Mouse (Mus musculus) liver, embryonic 12.5 days (tissue): ENCODE measurements around the gene Gm7271. TPM values are rescaled to one million over a fixed set of nuclear protein-coding genes. Genes with fewer than 3 reads are reported as not detected.

Experiments
- ATAC-seq: fragments of 200-750 bp; cut with Nextera tagmentation; 2 replicates; pipeline ENCODE4 v1.8.0; 2017; ENCODE audit warnings: moderate number of reproducible peaks, mild to moderate bottlenecking, moderate library complexity
- H3K27ac ChIP-seq: fragments of 300-500 bp; sonication (generic); 2 replicates; pipeline ENCODE4 v1.5.1; 2016; ENCODE audit warnings: mild to moderate bottlenecking
- H3K27me3 ChIP-seq: fragments of 300-500 bp; sonication (generic); replicated peaks from 2 replicates; pipeline ENCODE4 v1.6.1; 2016; ENCODE audit warnings: mild to moderate bottlenecking, moderate library complexity
- H3K36me3 ChIP-seq: fragments of 300-500 bp; sonication (generic); 2 replicates; pipeline ENCODE4 v1.6.1; 2016; ENCODE audit warnings: mild to moderate bottlenecking, moderate library complexity
- H3K4me1 ChIP-seq: fragments of 300-500 bp; sonication (generic); 2 replicates; pipeline ENCODE4 v1.6.1; 2016
- H3K4me2 ChIP-seq: fragments of 300-500 bp; sonication (generic); 2 replicates; pipeline ENCODE4 v1.6.1; 2016; ENCODE audit warnings: mild to moderate bottlenecking, moderate library complexity
- H3K4me3 ChIP-seq: fragments of 300-500 bp; sonication (generic); 2 replicates; pipeline ENCODE4 v1.5.1; 2016; ENCODE audit warnings: mild to moderate bottlenecking, moderate library complexity
- H3K9ac ChIP-seq: fragments of 300-500 bp; sonication (generic); 2 replicates; pipeline ENCODE4 v1.6.1; 2016; ENCODE audit warnings: mild to moderate bottlenecking, moderate library complexity
- H3K9me3 ChIP-seq: fragments of 300-500 bp; sonication (generic); replicated peaks from 2 replicates; pipeline ENCODE4 v1.6.1; 2016; ENCODE audit warnings: mild to moderate bottlenecking, moderate library complexity
- WGBS: fragments of 180-500 bp; shearing (Covaris S2); methylation state at CpG from one replicate; pipeline ENCODE4 v1.1.7; 2016; ENCODE audit not compliant: insufficient replicate concordance; 5-methylcytosine and 5-hydroxymethylcytosine counted together
- polyA plus RNA-seq: library from polyadenylated mRNA; unstranded; fragments of >200 nt; fragmentation: Nextera tagmentation; extraction: Ambion mirVana; gene quantifications from 2 replicates; pipeline ENCODE4 v1.2.1, GENCODE M21; 2016

The Gm7271 gene
- polyA plus RNA-seq = not detected in 2 replicates

- no peak for ATAC-seq
- WGBS = 41% methylated on average over 5 of the region's 5 CpGs
- no peak within 1 kb of the TSS for H3K27ac ChIP-seq
- H3K4me1 ChIP-seq = no peaks in the 10 kb centered on the region
- H3K9me3 ChIP-seq = no peaks in the 10 kb centered on the region
- H3K4me3 ChIP-seq = no peak within 1 kb of the TSS
- no peak within 1 kb of the TSS for H3K4me2 ChIP-seq
- peaks cover 7% of the 10 kb centered on the region; the same call in 1 of the 2 replicates for H3K27me3 ChIP-seq
- no peak within 1 kb of the TSS for H3K9ac ChIP-seq
- H3K36me3 ChIP-seq = no peaks in the 10 kb centered on the region
Observed at GRCm38 (mm10) chr5:76483811-76484210, at the start of gene Gm7271. Gm7271 (plus strand) TSS chr5:76484040.

GRCm38 (mm10) chr5:76437100-76437499 lies 46.7 kb upstream of the Gm7271 start:
- Histone ChIP-seq H3K9me3 (no peaks in the 10 kb centered on the region), H3K36me3 (no peaks in the 10 kb centered on the region), H3K27ac (no peak overlapping the region), H3K4me1 (no peaks in the 10 kb centered on the region), H3K4me2 (no peak overlapping the region), H3K9ac (no peak overlapping the region), H3K4me3 (no peak overlapping the region), H3K27me3 (no peaks in the 10 kb centered on the region)
- WGBS = 72% methylated on average over 5 of the region's 5 CpGs
- ATAC-seq = no peak

GRCm38 (mm10) chr5:76437696-76438095 lies 46.1 kb upstream of the Gm7271 start:
- no peaks in the 10 kb centered on the region for H3K36me3 ChIP-seq
- no peak overlapping the region for H3K27ac ChIP-seq
- no peak overlapping the region for H3K9ac ChIP-seq
- ATAC-seq = no peak
- H3K4me3 ChIP-seq = no peak overlapping the region
- H3K27me3 ChIP-seq = no peaks in the 10 kb centered on the region
- H3K4me2 ChIP-seq = no peak overlapping the region
- no peaks in the 10 kb centered on the region for H3K4me1 ChIP-seq
- 71% methylated on average over 8 of the region's 8 CpGs for WGBS
- no peaks in the 10 kb centered on the region for H3K9me3 ChIP-seq

GRCm38 (mm10) chr5:76441431-76441830 lies 42.4 kb upstream of the Gm7271 start:
- no peak overlapping the region for H3K4me3 ChIP-seq
- H3K36me3 ChIP-seq = no peaks in the 10 kb centered on the region
- H3K27ac ChIP-seq = no peak overlapping the region
- H3K9ac ChIP-seq = no peak overlapping the region
- ATAC-seq = no peak
- WGBS = 57% methylated on average over 4 of the region's 4 CpGs
- H3K27me3 ChIP-seq = no peaks in the 10 kb centered on the region
- H3K4me1 ChIP-seq = no peaks in the 10 kb centered on the region
- H3K9me3 ChIP-seq = no peaks in the 10 kb centered on the region
- H3K4me2 ChIP-seq = no peak overlapping the region

- no peaks in the 10 kb centered on the region for H3K9me3 ChIP-seq
- no peak overlapping the region for H3K27ac ChIP-seq
- H3K9ac ChIP-seq = no peak overlapping the region
- no peaks in the 10 kb centered on the region for H3K27me3 ChIP-seq
- ATAC-seq = no peak
- WGBS = 40% methylated on average over 2 of the region's 2 CpGs
- no peaks in the 10 kb centered on the region for H3K36me3 ChIP-seq
- H3K4me3 ChIP-seq = no peak overlapping the region
- H3K4me2 ChIP-seq = no peak overlapping the region
- H3K4me1 ChIP-seq = peaks cover 5% of the 10 kb centered on the region
Observed at GRCm38 (mm10) chr5:76474931-76475330, 8.9 kb upstream of the Gm7271 start.

GRCm38 (mm10) chr5:76476873-76477272 lies 7.0 kb upstream of the Gm7271 start:
- Histone ChIP-seq H3K36me3 (no peaks in the 10 kb centered on the region), H3K27ac (no peak overlapping the region), H3K4me3 (no peak overlapping the region), H3K4me2 (no peak overlapping the region), H3K27me3 (no peaks in the 10 kb centered on the region), H3K9me3 (no peaks in the 10 kb centered on the region), H3K9ac (no peak overlapping the region), H3K4me1 (peaks cover 5% of the 10 kb centered on the region)
- WGBS = 56% methylated on average over 4 of the region's 4 CpGs
- ATAC-seq = no peak

GRCm38 (mm10) chr5:76477764-76478163 lies 6.1 kb upstream of the Gm7271 start:
- no peak overlapping the region for H3K9ac ChIP-seq
- no peak overlapping the region for H3K27ac ChIP-seq
- ATAC-seq = no peak
- H3K27me3 ChIP-seq = no peaks in the 10 kb centered on the region
- H3K9me3 ChIP-seq = no peaks in the 10 kb centered on the region
- no peak overlapping the region for H3K4me2 ChIP-seq
- WGBS = 44% methylated on average over 9 of the region's 9 CpGs
- H3K4me3 ChIP-seq = no peak overlapping the region
- no peaks in the 10 kb centered on the region for H3K36me3 ChIP-seq
- peaks cover 5% of the 10 kb centered on the region for H3K4me1 ChIP-seq

GRCm38 (mm10) chr5:76495126-76495525 lies 11.3 kb downstream of the Gm7271 start:
- Histone ChIP-seq H3K9me3 (no peaks in the 10 kb centered on the region), H3K4me3 (no peak overlapping the region), H3K27me3 (no peaks in the 10 kb centered on the region), H3K27ac (no peak overlapping the region), H3K9ac (no peak overlapping the region), H3K4me1 (no peaks in the 10 kb centered on the region), H3K4me2 (no peak overlapping the region), H3K36me3 (no peaks in the 10 kb centered on the region)
- 71% methylated on average over 13 of the region's 13 CpGs for WGBS
- ATAC-seq = no peak

- Histone ChIP-seq H3K4me1 (no peaks in the 10 kb centered on the region), H3K9me3 (no peaks in the 10 kb centered on the region), H3K9ac (no peak overlapping the region), H3K4me3 (no peak overlapping the region), H3K27me3 (no peaks in the 10 kb centered on the region), H3K4me2 (no peak overlapping the region), H3K36me3 (no peaks in the 10 kb centered on the region), H3K27ac (no peak overlapping the region)
- no peak for ATAC-seq
- 58% methylated on average over 1 of the region's 1 CpGs for WGBS
Observed at GRCm38 (mm10) chr5:76522446-76522845, 38.6 kb downstream of the Gm7271 start.

- Histone ChIP-seq H3K27me3 (no peaks in the 10 kb centered on the region), H3K4me2 (no peak overlapping the region), H3K27ac (no peak overlapping the region), H3K4me3 (no peak overlapping the region), H3K36me3 (no peaks in the 10 kb centered on the region), H3K9me3 (no peaks in the 10 kb centered on the region), H3K4me1 (peaks cover under 1% of the 10 kb centered on the region), H3K9ac (no peak overlapping the region)
- ATAC-seq = no peak
- 33% methylated on average over 5 of the region's 5 CpGs for WGBS
Observed at GRCm38 (mm10) chr5:76524623-76525022, 40.8 kb downstream of the Gm7271 start.

GRCm38 (mm10) chr5:76525066-76525465 lies 41.2 kb downstream of the Gm7271 start:
- Histone ChIP-seq H3K4me1 (peaks cover 5% of the 10 kb centered on the region), H3K27ac (no peak overlapping the region), H3K27me3 (no peaks in the 10 kb centered on the region), H3K4me2 (no peak overlapping the region), H3K36me3 (no peaks in the 10 kb centered on the region), H3K9ac (no peak overlapping the region), H3K9me3 (no peaks in the 10 kb centered on the region), H3K4me3 (no peak overlapping the region)
- no peak for ATAC-seq
- WGBS = 31% methylated on average over 4 of the region's 4 CpGs

- Histone ChIP-seq H3K4me3 (no peak overlapping the region), H3K4me1 (peaks cover 12% of the 10 kb centered on the region), H3K27me3 (no peaks in the 10 kb centered on the region), H3K27ac (no peak overlapping the region), H3K4me2 (no peak overlapping the region), H3K36me3 (no peaks in the 10 kb centered on the region), H3K9ac (no peak overlapping the region), H3K9me3 (no peaks in the 10 kb centered on the region)
- no peak for ATAC-seq
- 31% methylated on average over 2 of the region's 2 CpGs for WGBS
Observed at GRCm38 (mm10) chr5:76525829-76526228, 42.0 kb downstream of the Gm7271 start.

- under 1% methylated on average over 39 of the region's 39 CpGs for WGBS
- Histone ChIP-seq H3K4me2 (peak within 1 kb of the TSS; percentile 81), H3K9me3 (no peaks in the 10 kb centered on the region), H3K9ac (peak within 1 kb of the TSS; percentile 80), H3K36me3 (peaks cover 10% of the 10 kb centered on the region), H3K27ac (peak within 1 kb of the TSS; percentile 86), H3K4me3 (peak within 1 kb of the TSS; percentile 93), H3K4me1 (peaks cover 14% of the 10 kb centered on the region), H3K27me3 (no peaks in the 10 kb centered on the region)
- ATAC-seq = peak; percentile 99
Observed at GRCm38 (mm10) chr5:76529040-76529703, 45.3 kb downstream of the Gm7271 start, which contains the start of gene Exoc1. Exoc1 (plus strand) TSS chr5:76529311.
